Comparison of ENCODE assay signal across 10 mouse cellular contexts in genomic region chr19:12762212-12763130, GRCm38 (mm10). TPM values are rescaled to one million over a fixed set of nuclear protein-coding genes. Genes with fewer than 3 reads are reported as not detected.
A peak's percentile ranks its signal among the peaks of the same experiment; 100 is the strongest.
DNase-seq lines count a peak whose midpoint lies in the region; ATAC-seq and TF ChIP-seq lines count a peak whose summit lies in the region.
"Had no signal": no experiment of that assay in that cellular context is flagged by ENCODE, and none has a peak within 500 bp of the region (broad histone marks: within the 10 kb centered on the region; RNA-seq: fewer than 3 reads in every experiment).

No protein-coding gene starts in this region.

- WGBS in forebrain, embryonic 16.5 days: 69% methylated on average over 2 of the region's 2 CpGs

- no peak for DNase-seq in gastrocnemius, adult 2 months
- DNase-seq in gastrocnemius, postnatal 10 days: no peak
- peak; percentile 12 for DNase-seq in retina, postnatal 1 day
- DNase-seq in retina, embryonic 14.5 days (ENCODE audit: low spot score): no peak
- peak; percentile 12 to 19 for DNase-seq in kidney, postnatal 4 days
- DNase-seq in thymus, postnatal 4 days: peak; percentile 55
- DNase-seq: layer of hippocampus, postnatal 36 days had no signal

- peak; percentile 66 for TF ChIP-seq CTCF in gastrocnemius, adult 2 months (IDR thresholded peaks at IDR 0.05)

- H3K36me3 ChIP-seq in forebrain, embryonic 16.5 days (ENCODE audit: control insufficient read depth, insufficient read depth): peaks cover 15% of the 10 kb centered on the region

- no peak overlapping the region for H3K4me3 ChIP-seq in gastrocnemius, adult 2 months
- no peak overlapping the region for H3K4me3 ChIP-seq in forebrain, embryonic 16.5 days (replicated peaks; ENCODE audit: low read length)
- H3K4me3 ChIP-seq: neural tube, embryonic 12.5 days had no signal

- no peaks in the 10 kb centered on the region for H3K9me3 ChIP-seq in forebrain, embryonic 16.5 days (ENCODE audit: control insufficient read depth, low read length)
- H3K9me3 ChIP-seq: neural tube, embryonic 12.5 days had no signal

- intact Hi-C loops in gastrocnemius, adult 2 months (cut with DNase I): loop anchor here (5.0 kb wide), 1 partner anchor 55 kb away; no protein-coding TSS in a partner anchor

- H3K4me1 ChIP-seq in forebrain, embryonic 16.5 days (replicated peaks; ENCODE audit: control insufficient read depth, insufficient read depth, low read length): 0 out of 2 replicates have a peak, but pooled peaks cover 6% of the 10 kb centered on the region
- H3K4me1 ChIP-seq: neural tube, embryonic 12.5 days had no signal

- no peak overlapping the region for H3K27ac ChIP-seq in gastrocnemius, adult 2 months
- H3K27ac ChIP-seq in forebrain, embryonic 16.5 days (ENCODE audit: low read length): no peak overlapping the region
- H3K27ac ChIP-seq: neural tube, embryonic 12.5 days had no signal

- no peaks in the 10 kb centered on the region for H3K27me3 ChIP-seq in forebrain, embryonic 16.5 days (replicated peaks; ENCODE audit: control insufficient read depth, insufficient read depth, low read length)
- H3K27me3 ChIP-seq: neural tube, embryonic 12.5 days had no signal

- no peak overlapping the region for H3K4me2 ChIP-seq in forebrain, embryonic 16.5 days (ENCODE audit: low read length)
- H3K4me2 ChIP-seq: neural tube, embryonic 12.5 days had no signal

- ATAC-seq in forebrain, embryonic 16.5 days: no peak
- ATAC-seq in erythroid progenitor cell, adult 5-6 weeks (replicated peaks; ENCODE audit: low FRiP score, poor library complexity, severe bottlenecking): no peak; the same call in 1 of the 2 replicates

- no peak overlapping the region for H3K9ac ChIP-seq in forebrain, embryonic 16.5 days (replicated peaks; ENCODE audit: low read depth, low read length)
- H3K9ac ChIP-seq: neural tube, embryonic 12.5 days had no signal

RNA-seq across cellular contexts. Expression of gene Cntf, which starts 3.0 kb away (rescaled TPM):
- total RNA-seq in gastrocnemius, adult 2 months (2021): 1 to 10 TPM; 1.8 to 2.2 TPM
- total RNA-seq in gastrocnemius, postnatal 10 days (2021): 1 to 10 TPM; 4.4 to 4.6 TPM
- polyA plus RNA-seq in forebrain, embryonic 16.5 days (2015; fragmentation: Nextera tagmentation; extraction: Ambion mirVana): 1.3 and 1.5 TPM in 2 replicates
- 6.7 and 20.2 TPM in 2 replicates for total RNA-seq in erythroid progenitor cell, adult 5-6 weeks (2015; ENCODE audit: low replicate concordance)
- 3.6 and 5.0 TPM in 2 replicates for total RNA-seq in erythroid progenitor cell, adult 5-6 weeks (2017; ENCODE audit: low replicate concordance)

RNA-seq across cellular contexts. Expression of gene Zfp91, which starts 33.5 kb away (rescaled TPM):
- total RNA-seq in gastrocnemius, adult 2 months (2021): 100 to 1,000 TPM; 135 to 138 TPM
- 10 to 100 TPM; 68.7 to 69.4 TPM for total RNA-seq in gastrocnemius, postnatal 10 days (2021)
- polyA plus RNA-seq in forebrain, embryonic 16.5 days (2015; fragmentation: Nextera tagmentation; extraction: Ambion mirVana): 13.1 and 13.3 TPM in 2 replicates
- 101 and 140 TPM in 2 replicates for total RNA-seq in erythroid progenitor cell, adult 5-6 weeks (2015; ENCODE audit: low replicate concordance)
- total RNA-seq in erythroid progenitor cell, adult 5-6 weeks (2017; ENCODE audit: low replicate concordance): 140 and 154 TPM in 2 replicates

RNA-seq across cellular contexts. Expression of gene Lpxn, which starts 33.5 kb away (rescaled TPM):
- total RNA-seq in gastrocnemius, adult 2 months (2021): under 1 TPM in 1 of 2 experiments, not detected in 1; 0.17 TPM
- 1 to 10 TPM in 1 of 2 experiments, under 1 TPM in 1; 0.85 to 1.1 TPM for total RNA-seq in gastrocnemius, postnatal 10 days (2021)
- 0.42 and 0.92 TPM in 2 replicates for polyA plus RNA-seq in forebrain, embryonic 16.5 days (2015; fragmentation: Nextera tagmentation; extraction: Ambion mirVana)
- total RNA-seq in erythroid progenitor cell, adult 5-6 weeks (2015; ENCODE audit: low replicate concordance): 0.84 and 2.9 TPM in 2 replicates
- 1.3 and 3.2 TPM in 2 replicates for total RNA-seq in erythroid progenitor cell, adult 5-6 weeks (2017; ENCODE audit: low replicate concordance)

Comparison
In these comparisons a context has a peak if more than half of its experiments do, and no peak if none do; other contexts are left out.
1. DNase-seq: peak in retina, postnatal 1 day (single experiment), kidney, postnatal 4 days (2 of 2) and thymus, postnatal 4 days (single experiment); none in gastrocnemius, adult 2 months (single experiment), gastrocnemius, postnatal 10 days (single experiment) and retina, embryonic 14.5 days (single experiment).